Mouse (Mus musculus): ENCODE measurements around the gene Gm17026. TPM values are rescaled to one million over a fixed set of nuclear protein-coding genes. Genes with fewer than 3 reads are reported as not detected.

Gene Gm17026
- polyA plus RNA-seq (2017; shearing (Covaris generic)), result not detected

GRCm38 (mm10) chr14:42259948-42260347 is at the start of gene Gm17026:
Gm17026 (minus strand) TSS chr14:42260048.

GRCm38 (mm10) chr14:42297258-42297657 is 37.4 kb upstream of the Gm17026 start, which contains the start of gene Gm9611:
Gm9611 (minus strand) TSS chr14:42297358.

Other genes starting within 250 kb of the Gm17026 start
- 0.27 TPM for gene Gm7951, start 142.7 kb downstream of the Gm17026 start, polyA plus RNA-seq (2017; shearing (Covaris generic))
- not detected for gene Gm17027, start 97.4 kb downstream of the Gm17026 start, polyA plus RNA-seq (2017; shearing (Covaris generic))
- not detected for gene Gm3573, start 69.3 kb downstream of the Gm17026 start, polyA plus RNA-seq (2017; shearing (Covaris generic))
- gene Gm9611, start 37.3 kb upstream of the Gm17026 start, polyA plus RNA-seq (2017; shearing (Covaris generic)), result not detected
- not detected for gene Gm7995, start 50.2 kb upstream of the Gm17026 start, polyA plus RNA-seq (2017; shearing (Covaris generic))
- not detected for gene Gm8005, start 179.6 kb upstream of the Gm17026 start, polyA plus RNA-seq (2017; shearing (Covaris generic))
- 0.24 TPM for gene Gm8011, start 203.8 kb upstream of the Gm17026 start, polyA plus RNA-seq (2017; shearing (Covaris generic))
- not detected for gene Gm8020, start 242.3 kb upstream of the Gm17026 start, polyA plus RNA-seq (2017; shearing (Covaris generic))